Mouse (Mus musculus) embryonic fibroblast, embryonic 13.5 days (primary cell): ENCODE data around the gene Aatk. TPM values are rescaled to one million over a fixed set of nuclear protein-coding genes. Genes with fewer than 3 reads are reported as not detected.
A peak's percentile ranks its signal among the peaks of the same experiment; 100 is the strongest.

Source experiments
- H3K27ac ChIP-seq: 2 replicates; pipeline ENCODE4 v1.5.1; 2012; ENCODE audit warnings: low read length, control low read depth, inconsistent platforms; ENCODE audit not compliant: insufficient read depth
- H3K4me1 ChIP-seq: 2 replicates; pipeline ENCODE4 v1.6.1; 2011; ENCODE audit warnings: low read length; ENCODE audit not compliant: control insufficient read depth, insufficient read depth
- H3K4me3 ChIP-seq: 2 replicates; pipeline ENCODE4 v1.5.1; 2011; ENCODE audit warnings: mild to moderate bottlenecking, control low read depth, low read length; ENCODE audit not compliant: insufficient read depth
- CTCF ChIP-seq: IDR thresholded peaks from 2 replicates; pipeline ENCODE4 v1.5.1; 2011; ENCODE audit warnings: mild to moderate bottlenecking, control low read depth, low read length, moderate library complexity, borderline replicate concordance; ENCODE audit not compliant: insufficient read depth
- POLR2A ChIP-seq: IDR thresholded peaks from 2 replicates; pipeline ENCODE4 v1.6.1; 2011; ENCODE audit warnings: low read depth, mild to moderate bottlenecking, control low read depth, low read length, moderate library complexity
- polyA plus RNA-seq: library from polyadenylated mRNA; stranded (reverse); fragments of >200 nt; gene quantifications from 2 replicates; pipeline ENCODE4 v1.2.4, GENCODE M21; 2011; ENCODE audit warnings: low read depth; ENCODE audit not compliant: missing spikeins, insufficient read length

The Aatk gene
- polyA plus RNA-seq, 1 experiment, result 0.19 TPM

GRCm38 (mm10) chr11:120071065-120071464, 24.1 kb upstream of the Aatk start:
- no peak for TF ChIP-seq POLR2A
- TF ChIP-seq CTCF, result no peak
- Histone ChIP-seq H3K4me1 (no peaks in the 10 kb centered on the region), H3K4me3 (no peak overlapping the region), H3K27ac (no peak overlapping the region)

DNA sequence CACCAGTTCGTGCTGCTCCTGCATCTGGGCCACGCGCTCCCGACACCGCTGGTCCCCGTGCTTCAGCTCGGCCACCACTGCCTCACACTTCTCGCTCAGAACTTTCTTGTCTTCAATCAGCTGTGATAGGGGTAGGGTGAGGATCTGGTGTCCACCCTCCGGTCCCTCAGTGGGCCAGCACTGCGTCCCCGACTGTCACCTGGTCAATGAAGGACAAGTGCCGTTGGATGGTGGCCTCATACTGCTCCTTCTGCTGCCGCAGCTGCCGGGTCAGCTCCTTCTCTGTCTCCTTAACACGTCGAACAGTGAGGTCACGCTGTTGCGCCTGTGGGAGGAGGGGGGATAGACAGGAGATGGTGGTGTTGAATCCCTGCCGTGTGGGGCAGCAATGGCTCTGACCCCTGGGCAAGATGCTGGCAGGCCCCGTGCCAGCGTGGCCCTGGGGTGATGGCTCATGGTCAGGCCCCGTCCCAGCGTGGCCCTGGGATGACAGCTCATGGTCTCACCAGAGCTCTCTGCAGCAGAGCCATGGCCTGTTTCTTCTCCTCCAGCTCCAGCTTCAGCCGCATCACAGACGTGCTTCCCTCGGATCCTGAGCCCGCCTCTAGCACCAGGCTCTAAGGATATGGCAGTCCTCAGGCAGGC, 23.4 kb upstream of the Aatk start:
- Histone ChIP-seq H3K4me1 (no peaks in the 10 kb centered on the region), H3K27ac (no peak overlapping the region), H3K4me3 (no peak overlapping the region)
- no peak for TF ChIP-seq POLR2A
- TF ChIP-seq CTCF, result no peak

DNA sequence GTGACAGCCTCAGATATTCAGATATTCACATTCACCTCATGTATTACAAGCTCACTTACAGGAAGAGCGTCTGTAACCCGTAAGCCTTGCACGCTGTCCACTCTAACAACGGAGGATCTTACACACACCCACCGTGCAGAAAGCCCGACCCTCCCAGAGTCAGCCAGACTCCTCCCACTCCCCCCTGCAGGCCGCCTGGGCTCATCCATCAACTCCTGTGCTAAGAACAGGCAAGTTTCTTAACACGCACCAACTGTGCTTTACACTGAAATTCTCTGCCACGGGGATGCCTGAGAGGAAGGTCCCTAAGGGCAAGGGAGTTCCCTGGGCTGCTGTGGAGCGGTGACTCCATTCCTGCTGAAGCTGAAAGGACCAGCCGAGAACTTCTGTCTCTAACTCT, 22.3 kb upstream of the Aatk start:
- Histone ChIP-seq H3K4me1 (no peaks in the 10 kb centered on the region), H3K4me3 (no peak overlapping the region), H3K27ac (no peak overlapping the region)
- TF ChIP-seq POLR2A (no peak), CTCF (no peak)

DNA sequence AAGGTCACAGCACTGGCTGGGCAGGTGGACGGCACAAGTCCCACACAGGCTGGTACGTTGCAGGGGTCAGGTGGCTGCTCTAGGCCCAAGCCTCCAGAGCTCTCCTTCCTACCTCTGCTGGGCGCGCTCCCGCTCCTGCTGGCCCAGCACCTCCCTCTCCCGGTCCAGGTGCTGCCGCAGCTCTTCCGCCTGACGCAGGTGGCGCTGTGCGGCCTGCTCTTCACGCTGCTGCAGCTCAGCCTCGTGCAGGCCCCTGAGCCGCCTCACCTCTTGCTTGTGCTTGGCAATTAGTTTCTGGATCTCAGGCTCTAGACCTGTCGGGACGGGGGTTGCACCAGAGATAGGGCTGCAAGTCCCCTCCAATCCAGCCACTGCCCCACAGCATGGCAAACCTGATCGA, 20.9 kb upstream of the Aatk start:
- TF ChIP-seq POLR2A (no peak), CTCF (peak; percentile 24; the same call in 1 of the 2 replicates)
- Histone ChIP-seq H3K27ac (no peak overlapping the region), H3K4me1 (no peaks in the 10 kb centered on the region), H3K4me3 (no peak overlapping the region)

- Histone ChIP-seq H3K27ac (no peak overlapping the region), H3K4me3 (no peak overlapping the region), H3K4me1 (no peaks in the 10 kb centered on the region)
- peak; percentile 80 for TF ChIP-seq CTCF
- TF ChIP-seq POLR2A, result no peak
Measured at GRCm38 (mm10) chr11:120065291-120065690, 18.3 kb upstream of the Aatk start.

DNA sequence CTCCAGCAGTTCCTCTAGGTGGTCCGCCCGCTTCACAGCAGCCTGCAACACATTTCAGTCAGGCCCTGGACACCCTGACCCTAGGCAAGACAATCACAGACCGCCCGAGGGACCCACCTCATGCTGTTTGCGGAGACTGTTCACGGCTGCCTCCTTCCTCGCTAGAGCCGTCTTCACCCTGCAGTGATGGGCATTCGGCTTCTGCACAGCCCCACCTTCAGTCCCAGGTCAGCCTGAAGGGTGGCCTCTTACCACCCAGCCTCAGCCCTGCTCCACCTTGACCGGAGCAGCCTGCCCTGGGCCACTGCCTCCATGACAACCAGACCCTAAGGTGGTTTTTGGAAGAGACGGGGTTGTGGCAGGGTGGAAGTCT, 17.7 kb upstream of the Aatk start:
- no peak for TF ChIP-seq POLR2A
- TF ChIP-seq CTCF, result no peak
- no peaks in the 10 kb centered on the region for H3K4me1 ChIP-seq
- no peak overlapping the region for H3K4me3 ChIP-seq
- no peak overlapping the region for H3K27ac ChIP-seq

DNA sequence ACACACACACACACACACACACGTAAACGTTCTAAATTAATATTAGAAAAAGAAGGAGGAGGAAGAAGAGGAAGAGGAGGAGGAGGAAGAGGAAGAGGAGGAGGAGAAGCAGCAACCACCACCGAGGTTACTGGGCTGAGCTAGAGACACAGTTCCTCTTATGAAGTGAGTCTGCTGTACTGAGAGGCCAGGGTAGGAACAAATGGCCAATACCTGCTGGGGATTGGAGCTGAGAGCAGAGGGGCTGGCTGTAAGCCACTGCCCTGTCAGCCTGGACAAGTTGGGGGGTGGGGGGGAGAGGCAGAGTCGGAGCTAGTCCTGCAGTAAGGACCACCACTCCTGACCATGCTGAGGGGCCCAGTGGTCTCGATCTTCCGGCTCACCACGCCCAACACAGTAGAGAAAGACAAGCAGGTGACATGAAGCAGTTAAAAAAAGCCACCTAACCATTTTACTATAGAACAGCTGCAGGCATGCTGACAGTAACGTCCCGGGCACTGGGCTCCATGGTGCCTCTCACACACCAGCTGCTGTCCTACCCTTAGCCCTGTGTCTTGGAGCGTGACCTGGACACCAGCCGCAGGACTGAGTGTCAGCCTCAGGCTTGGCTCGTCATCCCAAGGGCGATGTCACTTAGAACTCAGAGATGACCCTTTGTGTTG, 17.2 kb upstream of the Aatk start:
- no peak for TF ChIP-seq CTCF
- TF ChIP-seq POLR2A, result no peak
- H3K27ac ChIP-seq, result no peak overlapping the region
- H3K4me1 ChIP-seq, result no peaks in the 10 kb centered on the region
- H3K4me3 ChIP-seq, result no peak overlapping the region

- no peaks in the 10 kb centered on the region for H3K4me1 ChIP-seq
- no peak overlapping the region for H3K27ac ChIP-seq
- no peak for TF ChIP-seq POLR2A
- TF ChIP-seq CTCF, result no peak
- H3K4me3 ChIP-seq, result no peak overlapping the region
Measured at GRCm38 (mm10) chr11:120063326-120063725, 16.4 kb upstream of the Aatk start.

DNA sequence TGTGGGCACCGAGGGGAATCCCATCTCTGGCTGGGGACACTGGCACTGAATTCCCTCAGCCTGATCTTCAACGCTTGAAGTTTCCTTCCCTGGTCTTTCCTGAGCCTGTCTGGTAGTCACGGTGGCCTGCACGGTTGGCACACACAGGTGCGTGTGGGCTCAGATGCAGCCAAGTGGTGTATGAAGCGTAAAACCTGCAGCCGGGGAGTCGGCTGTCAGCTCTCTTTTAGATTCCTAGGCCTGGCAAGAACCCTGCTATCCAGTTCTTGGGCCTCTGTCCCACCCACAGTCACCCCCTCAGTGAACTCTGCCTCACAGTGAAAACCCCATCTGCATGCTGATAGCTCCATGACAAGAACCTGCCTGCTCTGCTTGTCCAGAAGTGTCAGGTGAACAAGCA, 13.7 kb upstream of the Aatk start:
- Histone ChIP-seq H3K4me3 (no peak overlapping the region), H3K27ac (no peak overlapping the region), H3K4me1 (no peaks in the 10 kb centered on the region)
- TF ChIP-seq CTCF, result no peak
- no peak for TF ChIP-seq POLR2A

GRCm38 (mm10) chr11:120055953-120056732, 9.2 kb upstream of the Aatk start:
- TF ChIP-seq POLR2A (no peak), CTCF (no peak)
- Histone ChIP-seq H3K4me1 (no peaks in the 10 kb centered on the region), H3K27ac (no peak overlapping the region), H3K4me3 (no peak overlapping the region)
